Mouse (Mus musculus): Measurements from ENCODE around the gene Hivep1. TPM values are rescaled to one million over a fixed set of nuclear protein-coding genes. Genes with fewer than 3 reads are reported as not detected.

Gene Hivep1
- polyA plus RNA-seq, 1 experiment from 2014 or later, result 22.8 TPM

DNA sequence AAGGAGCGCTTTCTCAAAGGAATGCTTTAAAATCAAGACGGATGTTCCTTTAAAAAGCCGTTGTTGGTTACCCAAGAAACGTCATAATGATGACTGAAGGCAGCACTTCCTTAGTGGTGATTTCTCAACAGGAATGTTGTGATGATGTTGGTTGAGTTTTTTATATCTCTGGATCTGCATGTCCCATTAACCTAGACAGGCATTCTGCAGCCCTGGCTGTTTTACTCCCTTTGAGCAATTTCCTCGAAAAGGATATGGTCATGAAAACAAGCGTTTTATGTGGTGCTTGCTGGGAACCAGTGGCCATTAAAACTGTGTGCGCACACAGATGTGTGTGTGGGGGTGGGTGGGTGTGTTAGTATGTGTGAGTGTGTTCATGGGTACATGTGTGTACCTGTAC, 170.6 kb downstream of the Hivep1 start:
- H3K27me3 ChIP-seq (ENCODE audit: control insufficient read depth, insufficient read depth, low read length), result no peaks in the 10 kb centered on the region
- H3K4me2 ChIP-seq (ENCODE audit: low read depth, low read length), result no peak overlapping the region
- no peaks in the 10 kb centered on the region for H3K4me1 ChIP-seq (ENCODE audit: control insufficient read depth, insufficient read depth, low read length)
- no peak overlapping the region for H3K9ac ChIP-seq (replicated peaks; ENCODE audit: low read depth, low read length)
- no peak overlapping the region for H3K4me3 ChIP-seq (ENCODE audit: low read depth, low read length)
- no peaks in the 10 kb centered on the region for H3K36me3 ChIP-seq (ENCODE audit: control insufficient read depth, insufficient read depth, low read length)
- ATAC-seq (ENCODE audit: low read depth), result no peak
- no peak overlapping the region for H3K27ac ChIP-seq (ENCODE audit: low read depth, low read length)
- H3K9me3 ChIP-seq (ENCODE audit: control insufficient read depth, low read length), result no peaks in the 10 kb centered on the region
- 92% methylated on average over 7 of the region's 7 CpGs for WGBS

DNA sequence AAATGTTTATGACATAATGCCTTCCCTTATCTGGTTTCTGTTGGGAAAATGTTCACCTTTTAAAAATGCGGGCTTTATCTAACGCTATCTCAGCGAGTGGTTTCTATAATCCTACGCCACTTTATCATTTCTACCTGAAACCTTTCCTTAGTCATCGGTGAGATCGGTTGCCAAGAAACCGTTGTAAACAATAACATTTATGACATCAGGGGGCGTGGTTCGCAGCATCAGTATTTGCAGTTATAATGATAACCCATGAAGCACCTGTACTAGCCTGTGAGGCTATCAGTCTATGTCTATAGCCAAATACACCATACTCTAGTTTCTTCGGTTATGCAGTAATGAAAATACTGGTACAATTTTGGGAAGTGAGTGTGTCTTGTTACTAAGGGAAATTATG, 177.0 kb downstream of the Hivep1 start:
- no peak for ATAC-seq (ENCODE audit: low read depth)
- Histone ChIP-seq H3K4me2 (ENCODE audit: low read depth, low read length) (no peak overlapping the region), H3K9me3 (ENCODE audit: control insufficient read depth, low read length) (no peaks in the 10 kb centered on the region), H3K9ac (replicated peaks; ENCODE audit: low read depth, low read length) (no peak overlapping the region), H3K36me3 (ENCODE audit: control insufficient read depth, insufficient read depth, low read length) (no peaks in the 10 kb centered on the region), H3K4me1 (ENCODE audit: control insufficient read depth, insufficient read depth, low read length) (no peaks in the 10 kb centered on the region), H3K27ac (ENCODE audit: low read depth, low read length) (no peak overlapping the region), H3K27me3 (ENCODE audit: control insufficient read depth, insufficient read depth, low read length) (no peaks in the 10 kb centered on the region), H3K4me3 (ENCODE audit: low read depth, low read length) (no peak overlapping the region)
- WGBS, result 90% methylated on average over 10 of the region's 10 CpGs

DNA sequence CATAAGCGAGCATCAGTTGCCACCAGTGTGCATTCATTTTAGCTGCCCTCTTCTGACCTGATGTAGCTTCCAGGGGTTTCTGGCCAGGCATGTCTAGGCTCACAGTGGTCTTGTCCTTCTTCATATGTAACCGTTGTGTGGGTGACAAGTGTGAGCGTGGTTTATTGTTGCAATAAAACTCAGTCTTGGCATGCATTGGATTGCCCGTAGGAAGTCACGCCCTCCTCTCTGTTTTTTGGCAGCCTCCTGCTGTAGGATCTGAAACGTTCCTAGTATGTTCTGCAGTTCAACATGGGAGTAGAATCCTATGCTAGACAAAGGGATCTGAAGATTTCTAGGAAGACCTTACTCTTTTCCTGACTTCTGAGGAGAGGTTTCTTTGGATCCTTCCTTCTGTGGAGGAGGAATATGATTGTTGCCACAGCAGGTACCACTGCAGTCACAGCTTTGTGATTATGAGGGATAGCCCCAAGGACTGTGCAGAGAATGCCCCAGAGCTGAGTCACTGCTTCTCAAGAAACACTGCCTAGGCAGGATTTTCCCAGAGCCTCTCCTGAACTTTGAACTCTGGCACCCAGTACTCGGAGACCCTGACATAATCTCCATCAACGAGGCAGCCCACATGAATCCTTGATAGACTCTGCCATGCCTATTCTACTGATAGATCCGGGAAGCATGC, 182.1 kb downstream of the Hivep1 start:
- H3K4me2 ChIP-seq (ENCODE audit: low read depth, low read length), result no peak overlapping the region
- no peaks in the 10 kb centered on the region for H3K36me3 ChIP-seq (ENCODE audit: control insufficient read depth, insufficient read depth, low read length)
- no peaks in the 10 kb centered on the region for H3K4me1 ChIP-seq (ENCODE audit: control insufficient read depth, insufficient read depth, low read length)
- H3K9ac ChIP-seq (replicated peaks; ENCODE audit: low read depth, low read length), result no peak overlapping the region
- no peaks in the 10 kb centered on the region for H3K9me3 ChIP-seq (ENCODE audit: control insufficient read depth, low read length)
- no peak overlapping the region for H3K4me3 ChIP-seq (ENCODE audit: low read depth, low read length)
- no peak overlapping the region for H3K27ac ChIP-seq (ENCODE audit: low read depth, low read length)
- no peak for ATAC-seq (ENCODE audit: low read depth)
- H3K27me3 ChIP-seq (ENCODE audit: control insufficient read depth, insufficient read depth, low read length), result no peaks in the 10 kb centered on the region
- 70% methylated on average over 9 of the region's 9 CpGs for WGBS

DNA sequence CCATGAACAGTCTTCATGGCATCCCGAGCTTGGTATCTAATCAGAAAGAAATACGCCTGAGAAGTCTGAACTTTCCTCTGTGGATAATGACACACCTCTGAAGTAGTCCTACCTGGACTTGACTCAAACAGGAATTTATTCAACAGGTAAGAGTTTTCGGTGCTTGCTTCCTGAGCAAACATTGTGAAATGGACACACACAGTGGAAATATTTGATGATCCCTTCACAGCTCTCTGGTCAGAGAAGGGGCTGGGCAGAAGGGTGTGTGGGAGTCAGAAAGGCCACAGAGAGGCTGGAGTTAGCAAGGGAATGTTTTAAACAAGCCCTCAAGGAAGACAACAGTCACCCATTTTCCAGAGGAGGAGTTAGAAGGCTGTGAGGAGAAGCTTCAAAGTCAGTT, 186.7 kb downstream of the Hivep1 start:
- Histone ChIP-seq H3K27me3 (ENCODE audit: control insufficient read depth, insufficient read depth, low read length) (no peaks in the 10 kb centered on the region), H3K4me1 (ENCODE audit: control insufficient read depth, insufficient read depth, low read length) (no peaks in the 10 kb centered on the region), H3K9ac (replicated peaks; ENCODE audit: low read depth, low read length) (no peak overlapping the region), H3K9me3 (ENCODE audit: control insufficient read depth, low read length) (no peaks in the 10 kb centered on the region), H3K36me3 (ENCODE audit: control insufficient read depth, insufficient read depth, low read length) (no peaks in the 10 kb centered on the region), H3K4me3 (ENCODE audit: low read depth, low read length) (no peak overlapping the region), H3K4me2 (ENCODE audit: low read depth, low read length) (no peak overlapping the region), H3K27ac (ENCODE audit: low read depth, low read length) (no peak overlapping the region)
- no peak for ATAC-seq (ENCODE audit: low read depth)
- 95% methylated on average over 3 of the region's 3 CpGs for WGBS

DNA sequence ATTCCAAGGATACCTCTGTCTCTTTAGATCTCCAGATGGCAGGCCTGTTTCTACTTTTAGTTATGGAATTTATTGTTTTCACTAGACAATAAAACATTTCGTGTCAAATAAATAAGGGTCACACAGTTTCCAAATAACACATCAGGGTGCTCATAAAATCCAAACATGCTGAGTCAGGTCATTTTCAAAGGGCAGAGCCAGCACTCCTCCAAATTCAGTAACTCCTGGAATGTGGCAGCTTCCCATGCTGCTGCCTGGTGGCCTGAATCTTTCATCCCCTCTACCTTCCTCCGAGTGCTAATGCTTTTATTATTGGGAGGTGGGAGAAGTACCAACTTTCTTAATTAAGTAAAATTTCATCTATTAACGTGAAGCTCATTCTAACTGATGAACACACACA, 190.3 kb downstream of the Hivep1 start:
- Histone ChIP-seq H3K36me3 (ENCODE audit: control insufficient read depth, insufficient read depth, low read length) (no peaks in the 10 kb centered on the region), H3K9ac (replicated peaks; ENCODE audit: low read depth, low read length) (no peak overlapping the region), H3K4me1 (ENCODE audit: control insufficient read depth, insufficient read depth, low read length) (no peaks in the 10 kb centered on the region), H3K4me2 (ENCODE audit: low read depth, low read length) (no peak overlapping the region), H3K27me3 (ENCODE audit: control insufficient read depth, insufficient read depth, low read length) (no peaks in the 10 kb centered on the region), H3K4me3 (ENCODE audit: low read depth, low read length) (no peak overlapping the region), H3K9me3 (ENCODE audit: control insufficient read depth, low read length) (no peaks in the 10 kb centered on the region), H3K27ac (ENCODE audit: low read depth, low read length) (no peak overlapping the region)
- 72% methylated on average over 3 of the region's 3 CpGs for WGBS
- no peak for ATAC-seq (ENCODE audit: low read depth)

Other genes starting within 250 kb of the Hivep1 start
- gene Adtrp, start 204.3 kb upstream of the Hivep1 start, polyA plus RNA-seq (2014; fragmentation: Nextera tagmentation; extraction: Ambion mirVana), result 0.42 and 0.86 TPM in 2 replicates
- 2.5 and 2.6 TPM in 2 replicates for gene Edn1, start 249.5 kb downstream of the Hivep1 start, polyA plus RNA-seq (2014; fragmentation: Nextera tagmentation; extraction: Ambion mirVana)